Mouse (Mus musculus): ENCODE measurements around the gene Mmp9.

DNA sequence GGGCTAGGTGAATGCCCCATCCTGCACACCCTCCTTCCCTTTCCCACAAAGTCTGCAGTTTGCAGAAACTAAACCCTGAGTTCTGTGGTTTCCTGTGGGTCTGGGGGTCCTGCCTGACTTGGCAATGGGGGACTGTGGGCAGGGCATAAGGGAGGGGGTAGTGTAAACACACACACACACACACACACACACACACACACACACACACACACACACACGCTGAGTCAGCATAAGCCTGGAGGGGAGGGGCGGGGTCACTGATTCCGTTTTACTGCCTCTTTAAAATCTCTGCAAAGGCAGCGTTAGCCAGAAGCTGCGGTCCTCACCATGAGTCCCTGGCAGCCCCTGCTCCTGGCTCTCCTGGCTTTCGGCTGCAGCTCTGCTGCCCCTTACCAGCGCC lies 7.3 kb downstream of the Mmp9 start:
- TF ChIP-seq CTCF (conservative IDR thresholded peaks at IDR 0.05; ENCODE audit: insufficient read depth, insufficient read length, low read depth, low read length): no peak
- no peak for TF ChIP-seq POLR2A (IDR thresholded peaks at IDR 0.05; ENCODE audit: low read depth, low read length)

Data from kidney, adult 2 months (tissue).